Mouse (Mus musculus): Measurements from ENCODE around the gene 1110051M20Rik. TPM values are rescaled to one million over a fixed set of nuclear protein-coding genes. Genes with fewer than 3 reads are reported as not detected.

Gene 1110051M20Rik
- total and polyA plus RNA-seq, 3 experiments, result 21.1 to 34.0 (median 26.2) TPM

DNA sequence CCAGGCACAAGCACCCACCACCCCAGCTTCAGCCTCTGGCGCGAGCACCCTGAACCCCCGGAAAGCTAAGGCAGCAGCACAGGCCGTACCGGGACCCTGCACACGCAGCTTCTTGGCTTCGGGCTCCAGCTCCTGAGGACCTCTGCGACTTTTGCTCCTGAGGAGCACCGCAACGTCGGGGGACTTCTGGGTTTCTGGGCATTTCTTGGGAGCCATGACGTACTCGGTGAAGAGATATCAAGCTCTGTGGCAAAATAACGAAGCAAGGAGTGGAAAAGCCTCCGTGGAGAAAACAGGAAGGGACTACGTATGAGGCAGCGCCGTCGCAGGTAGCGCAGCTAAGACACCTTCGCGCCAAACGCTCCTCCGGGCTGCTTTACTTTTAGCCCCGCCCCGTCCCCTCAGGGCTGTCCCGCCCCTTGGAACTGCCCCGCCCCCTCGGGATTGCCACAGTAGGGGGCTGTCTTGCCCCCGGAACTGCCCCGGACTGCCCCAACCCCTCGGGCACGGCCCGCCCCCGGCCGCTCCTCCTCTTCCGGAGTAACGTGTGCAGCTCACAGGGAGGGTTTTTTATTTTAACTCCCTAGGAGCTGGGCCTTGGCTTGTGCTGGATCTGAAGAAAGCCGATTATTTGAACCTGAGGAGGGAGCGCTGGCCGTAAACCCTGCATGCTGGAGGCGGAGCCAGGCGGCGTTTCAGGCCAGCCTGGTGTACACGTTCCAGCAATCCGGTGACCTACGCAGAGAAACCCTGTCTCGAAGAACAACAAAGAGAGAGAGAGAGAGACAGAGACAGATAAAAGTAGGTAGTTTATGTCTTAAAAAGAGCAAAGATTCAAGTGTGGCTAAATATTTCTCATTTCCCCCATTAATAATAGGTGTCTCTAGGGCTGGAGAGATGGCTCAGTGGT, 207.6 kb downstream of the 1110051M20Rik start, which contains the start of gene Ddb2 (continued):
- TF ChIP-seq E2F4 (IDR thresholded peaks at IDR 0.05; ENCODE audit: insufficient replicate concordance, low read depth, low read length), result peak; percentile 77; the same call in 1 of the 2 replicates
- TF ChIP-seq PAX5 (IDR thresholded peaks at IDR 0.05; ENCODE audit: low read length), result no peak
- peak; percentile 40; the same call in 1 of the 2 replicates for TF ChIP-seq ZNF384 (IDR thresholded peaks at IDR 0.05; ENCODE audit: low read depth, low read length)
- no peak for TF ChIP-seq JUN (IDR thresholded peaks at IDR 0.05; ENCODE audit: insufficient read depth, low read depth, low read length)
- peak; percentile 37; the same call in 1 of the 2 replicates for TF ChIP-seq BHLHE40 (IDR thresholded peaks at IDR 0.05; ENCODE audit: low read depth, low read length)
- peak; percentile 53; the same call in 1 of the 2 replicates for TF ChIP-seq TCF12 (IDR thresholded peaks at IDR 0.05; ENCODE audit: low read depth, low read length)
- no peak; the same call in 1 of the 2 replicates for TF ChIP-seq RAD21 (IDR thresholded peaks at IDR 0.05; ENCODE audit: low read depth, low read length)
- no peak for TF ChIP-seq ZKSCAN1 (IDR thresholded peaks at IDR 0.05; ENCODE audit: borderline replicate concordance, low read depth, low read length)
- TF ChIP-seq MAX (IDR thresholded peaks at IDR 0.05; ENCODE audit: low read length), result peak; percentile 41
- no peak for TF ChIP-seq SMC3 (IDR thresholded peaks at IDR 0.05; ENCODE audit: low read depth, low read length)
- peak; percentile 71 for TF ChIP-seq SIN3A (IDR thresholded peaks at IDR 0.05; ENCODE audit: low read length)
- no peak for TF ChIP-seq ZC3H11A (IDR thresholded peaks at IDR 0.05; ENCODE audit: low read depth, low read length)
- TF ChIP-seq TBP (conservative IDR thresholded peaks at IDR 0.05; ENCODE audit: low read depth, low read length), result peak; percentile 61

GRCm38 (mm10) chr2:91229735-91230134, 214.8 kb downstream of the 1110051M20Rik start:
- dilution Hi-C loops (cut with MboI; ENCODE audit: extremely low pct_ligation_motif_present, extremely low pct_unique_long_range_greater_than_20kb, low sequenced_read_pairs), result no loop called here
- peaks cover 15 to 40% of the 10 kb centered on the region in 2 experiments for H3K36me3 ChIP-seq (replicated peaks in 1 of 2; ENCODE audit: control insufficient read depth in 1 of 2, insufficient read depth in 1 of 2, low read length in 1 of 2)
- in situ Hi-C loops (cut with MboI; ENCODE audit: low pct_ligation_motif_present, low pct_unique_long_range_greater_than_20kb, low sequenced_read_pairs), result no loop called here
- no peaks in the 10 kb centered on the region for H3K4me1 ChIP-seq (ENCODE audit: control insufficient read depth in 1 of 2, insufficient read depth in 2 of 2)
- no peak for DNase-seq (ENCODE audit: extremely low read depth)
- H3K4me2 ChIP-seq (ENCODE audit: insufficient read depth, low read depth, poor library complexity, severe bottlenecking), result no peak overlapping the region
- H3K9ac ChIP-seq (ENCODE audit: insufficient read depth, low read depth), result no peak overlapping the region
- no peaks in the 10 kb centered on the region; the same call in 1 of the 2 replicates for H3K79me2 ChIP-seq (replicated peaks; ENCODE audit: control insufficient read depth, extremely low read depth, insufficient read depth, poor library complexity, severe bottlenecking)
- no peaks in the 10 kb centered on the region for H3K9me3 ChIP-seq (replicated peaks; ENCODE audit: low read length)
- TF ChIP-seq ETS1 (conservative IDR thresholded peaks at IDR 0.05; ENCODE audit: low read depth, low read length), result no peak
- TF ChIP-seq MXI1 (IDR thresholded peaks at IDR 0.05; ENCODE audit: low read depth, low read length), result no peak
- no peak for TF ChIP-seq MAX (IDR thresholded peaks at IDR 0.05; ENCODE audit: low read length)
- TF ChIP-seq EP300 (IDR thresholded peaks at IDR 0.05; ENCODE audit: low read length), result no peak
- TF ChIP-seq CTCF (conservative IDR thresholded peaks at IDR 0.05 in 1 of 2, IDR thresholded peaks at IDR 0.05 in 1 of 2; ENCODE audit: low read depth in 2 of 2, low read length in 2 of 2), result no peak
- TF ChIP-seq SMC3 (IDR thresholded peaks at IDR 0.05; ENCODE audit: low read depth, low read length), result no peak
- no peak for TF ChIP-seq POLR2AphosphoS2 (IDR thresholded peaks at IDR 0.05; ENCODE audit: low read depth, low read length)
- TF ChIP-seq BHLHE40 (IDR thresholded peaks at IDR 0.05; ENCODE audit: low read depth, low read length), result no peak
- TF ChIP-seq PAX5 (IDR thresholded peaks at IDR 0.05; ENCODE audit: low read length), result no peak
- TF ChIP-seq MYC (IDR thresholded peaks at IDR 0.05; ENCODE audit: low read depth, low read length), result no peak
- H3K27me3 ChIP-seq (replicated peaks), result no peaks in the 10 kb centered on the region
- no peak overlapping the region for H3K27ac ChIP-seq (ENCODE audit: insufficient read depth, low read depth)
- no peak overlapping the region for H3K4me3 ChIP-seq (replicated peaks in 1 of 3; ENCODE audit: low read depth in 2 of 3, low read length in 2 of 3, poor library complexity in 1 of 3)

Other genes with a start within 250 kb of the 1110051M20Rik start
- 0.50 and 0.93 TPM in 2 replicates for gene Nr1h3, start 241.9 kb downstream of the 1110051M20Rik start, total RNA-seq (2012; rRNA removed)
- 0.17 and 0.59 TPM in 2 replicates for gene Nr1h3, start 241.9 kb downstream of the 1110051M20Rik start, total RNA-seq (2014; rRNA removed)
- 0.19 TPM in 1 of 2 replicates, not detected in the other for gene Nr1h3, start 241.9 kb downstream of the 1110051M20Rik start, polyA plus RNA-seq (2012; ENCODE audit: insufficient read length, low read depth)
- 3.1 and 4.2 TPM in 2 replicates for gene Acp2, start 241.8 kb downstream of the 1110051M20Rik start, total RNA-seq (2012; rRNA removed)
- 2.4 and 2.9 TPM in 2 replicates for gene Acp2, start 241.8 kb downstream of the 1110051M20Rik start, total RNA-seq (2014; rRNA removed)
- 3.1 TPM in 2 replicates for gene Acp2, start 241.8 kb downstream of the 1110051M20Rik start, polyA plus RNA-seq (2012; ENCODE audit: insufficient read length, low read depth)
- gene Ddb2, start 207.7 kb downstream of the 1110051M20Rik start, total RNA-seq (2012; rRNA removed), result 11.0 and 13.9 TPM in 2 replicates
- 20.2 and 23.4 TPM in 2 replicates for gene Ddb2, start 207.7 kb downstream of the 1110051M20Rik start, total RNA-seq (2014; rRNA removed)
- gene Ddb2, start 207.7 kb downstream of the 1110051M20Rik start, polyA plus RNA-seq (2012; ENCODE audit: insufficient read length, low read depth), result 14.1 and 15.2 TPM in 2 replicates
- gene Pacsin3, start 188.8 kb downstream of the 1110051M20Rik start, total RNA-seq (2012; rRNA removed), result 5.3 and 9.1 TPM in 2 replicates
- 1.2 and 1.5 TPM in 2 replicates for gene Pacsin3, start 188.8 kb downstream of the 1110051M20Rik start, total RNA-seq (2014; rRNA removed)
- gene Pacsin3, start 188.8 kb downstream of the 1110051M20Rik start, polyA plus RNA-seq (2012; ENCODE audit: insufficient read length, low read depth), result 1.4 and 3.1 TPM in 2 replicates
- gene Arfgap2, start 179.7 kb downstream of the 1110051M20Rik start, total RNA-seq (2012; rRNA removed), result 57.0 and 71.6 TPM in 2 replicates
- 48.3 and 55.1 TPM in 2 replicates for gene Arfgap2, start 179.7 kb downstream of the 1110051M20Rik start, total RNA-seq (2014; rRNA removed)
- 77.6 and 80.0 TPM in 2 replicates for gene Arfgap2, start 179.7 kb downstream of the 1110051M20Rik start, polyA plus RNA-seq (2012; ENCODE audit: insufficient read length, low read depth)
- 2.5 and 5.9 TPM in 2 replicates for gene Lrp4, start 12.8 kb upstream of the 1110051M20Rik start, total RNA-seq (2012; rRNA removed)
- 0.78 and 0.91 TPM in 2 replicates for gene Lrp4, start 12.8 kb upstream of the 1110051M20Rik start, total RNA-seq (2014; rRNA removed)
- gene Lrp4, start 12.8 kb upstream of the 1110051M20Rik start, polyA plus RNA-seq (2012; ENCODE audit: insufficient read length, low read depth), result 0.72 and 1.0 TPM in 2 replicates
- gene Ckap5, start 82.1 kb upstream of the 1110051M20Rik start, total RNA-seq (2012; rRNA removed), result 52.3 and 53.0 TPM in 2 replicates
- 52.3 and 57.9 TPM in 2 replicates for gene Ckap5, start 82.1 kb upstream of the 1110051M20Rik start, total RNA-seq (2014; rRNA removed)
- 50.8 and 51.5 TPM in 2 replicates for gene Ckap5, start 82.1 kb upstream of the 1110051M20Rik start, polyA plus RNA-seq (2012; ENCODE audit: insufficient read length, low read depth)
- 0.04 TPM in 1 of 2 replicates, not detected in the other for gene F2, start 191.7 kb upstream of the 1110051M20Rik start, total RNA-seq (2012; rRNA removed)
- not detected in 2 replicates for gene F2, start 191.7 kb upstream of the 1110051M20Rik start, total RNA-seq (2014; rRNA removed)
- not detected in 2 replicates for gene F2, start 191.7 kb upstream of the 1110051M20Rik start, polyA plus RNA-seq (2012; ENCODE audit: insufficient read length, low read depth)
- 8.1 and 8.3 TPM in 2 replicates for gene Zfp408, start 205.1 kb upstream of the 1110051M20Rik start, total RNA-seq (2012; rRNA removed)
- 8.8 and 9.2 TPM in 2 replicates for gene Zfp408, start 205.1 kb upstream of the 1110051M20Rik start, total RNA-seq (2014; rRNA removed)
- gene Zfp408, start 205.1 kb upstream of the 1110051M20Rik start, polyA plus RNA-seq (2012; ENCODE audit: insufficient read length, low read depth), result 16.0 and 17.1 TPM in 2 replicates
- 15.6 and 20.6 TPM in 2 replicates for gene Arhgap1, start 205.2 kb upstream of the 1110051M20Rik start, total RNA-seq (2012; rRNA removed)
- gene Arhgap1, start 205.2 kb upstream of the 1110051M20Rik start, total RNA-seq (2014; rRNA removed), result 19.7 and 22.4 TPM in 2 replicates
- gene Arhgap1, start 205.2 kb upstream of the 1110051M20Rik start, polyA plus RNA-seq (2012; ENCODE audit: insufficient read length, low read depth), result 30.2 and 35.4 TPM in 2 replicates